Mouse (Mus musculus) right cerebral cortex, adult 2 months (tissue): Measurements from ENCODE around the gene Atp5k.

Source experiments
- DNase-seq, 2 experiments: peaks; one replicate each; pipeline ENCODE4 v3.0.0; 2021 to 2022; ENCODE audit warnings: low spot score in 2 of 2

The Atp5k gene

DNA sequence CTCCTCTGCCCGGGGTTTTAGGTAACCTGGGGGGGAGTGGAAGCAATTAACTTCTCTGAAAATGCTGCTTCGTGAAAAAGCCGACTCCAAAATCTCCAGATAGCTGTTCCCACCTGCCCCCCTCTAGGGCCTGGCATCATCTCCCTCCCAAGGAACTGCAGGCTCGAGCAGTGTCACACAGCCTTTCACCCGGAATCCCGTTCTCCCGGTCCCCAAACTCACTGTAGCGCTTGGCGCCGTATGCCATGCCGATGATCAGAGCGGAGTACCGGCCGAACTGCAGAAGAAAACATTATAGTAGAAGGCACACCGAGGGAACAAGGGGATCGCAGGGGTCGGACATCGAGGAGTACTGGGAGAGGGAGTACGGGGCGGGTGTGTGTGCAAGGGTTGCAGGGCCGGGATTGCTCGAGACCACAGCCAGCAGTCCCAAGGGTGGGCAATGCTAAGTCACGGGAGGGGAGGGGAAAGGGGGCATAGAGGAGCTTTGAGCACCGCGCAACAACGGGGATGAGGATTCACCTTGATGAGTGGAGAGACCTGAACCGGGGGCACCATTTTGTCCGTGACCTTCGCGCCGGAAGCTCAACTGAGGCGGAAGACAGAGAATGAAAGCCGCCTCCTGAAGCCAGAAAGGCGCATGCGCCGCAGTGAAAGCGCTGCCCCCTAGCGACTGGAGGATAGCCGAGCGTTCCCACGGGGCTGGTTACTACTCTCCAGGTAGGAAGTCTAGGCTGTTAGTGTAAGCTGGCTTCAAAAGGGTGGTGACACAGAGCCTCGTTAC is at the start of gene Atp5k:
Atp5k (minus strand) TSS at position 645 of the 784 bp plus-strand sequence.
- peak; percentile 96 to 98 for DNase-seq

DNA sequence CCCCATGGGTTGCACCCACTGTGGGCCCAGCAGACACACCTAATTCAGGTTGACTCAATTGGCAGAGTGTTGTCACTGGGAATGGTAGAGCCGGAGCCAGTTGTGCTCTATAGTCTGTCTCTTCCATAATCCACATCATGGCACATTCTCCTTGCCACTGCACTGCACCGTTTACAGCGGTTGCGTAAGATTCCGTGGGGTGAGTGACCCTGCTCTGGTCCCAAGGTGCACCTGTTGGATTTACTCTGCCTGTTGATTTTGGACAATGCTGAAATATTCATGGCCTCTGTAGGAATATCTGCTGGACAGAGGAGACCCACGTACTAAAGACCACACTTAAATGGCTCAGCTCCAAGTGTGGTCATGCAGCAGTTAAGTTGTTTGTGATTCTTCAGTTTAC is 48.8 kb upstream of the Atp5k start:
- DNase-seq: no peak

DNA sequence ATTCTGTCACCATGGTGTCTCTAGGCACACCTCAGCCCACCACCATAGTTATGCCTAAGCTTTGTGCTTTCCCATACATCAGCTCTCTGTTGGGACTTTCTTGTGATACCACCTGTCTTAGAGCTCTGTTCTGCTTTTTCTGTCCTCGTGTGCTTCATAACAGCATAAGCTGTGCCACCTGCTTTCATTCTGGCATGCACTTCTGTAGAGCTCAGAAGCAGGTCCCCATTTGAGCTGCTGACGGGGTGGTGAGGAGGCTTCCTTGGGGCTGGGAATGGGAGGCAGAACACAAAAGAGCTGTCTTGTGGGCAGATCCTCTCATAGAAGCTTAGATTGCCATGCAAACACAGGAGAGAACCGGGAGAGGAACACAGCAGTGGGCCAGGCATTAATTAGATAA is 41.7 kb upstream of the Atp5k start:
- no peak for DNase-seq

DNA sequence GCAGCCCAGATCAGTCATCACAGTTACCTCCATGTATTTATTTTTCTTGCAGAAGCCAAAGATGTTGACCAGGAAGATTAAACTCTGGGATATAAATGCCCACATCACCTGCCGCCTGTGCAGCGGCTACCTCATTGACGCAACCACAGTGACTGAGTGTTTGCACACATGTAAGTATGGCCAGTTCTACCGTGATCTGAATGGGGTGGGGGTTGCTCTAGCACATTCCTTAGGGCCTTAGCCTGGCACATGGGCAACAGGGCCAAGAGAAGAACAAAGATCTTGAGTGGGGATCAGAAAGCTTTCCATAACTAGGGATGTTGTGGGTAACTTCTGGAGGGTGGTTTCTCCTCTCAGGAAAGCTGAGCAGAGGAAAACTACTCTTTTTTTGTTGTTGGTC is 39.5 kb upstream of the Atp5k start:
- DNase-seq: no peak

DNA sequence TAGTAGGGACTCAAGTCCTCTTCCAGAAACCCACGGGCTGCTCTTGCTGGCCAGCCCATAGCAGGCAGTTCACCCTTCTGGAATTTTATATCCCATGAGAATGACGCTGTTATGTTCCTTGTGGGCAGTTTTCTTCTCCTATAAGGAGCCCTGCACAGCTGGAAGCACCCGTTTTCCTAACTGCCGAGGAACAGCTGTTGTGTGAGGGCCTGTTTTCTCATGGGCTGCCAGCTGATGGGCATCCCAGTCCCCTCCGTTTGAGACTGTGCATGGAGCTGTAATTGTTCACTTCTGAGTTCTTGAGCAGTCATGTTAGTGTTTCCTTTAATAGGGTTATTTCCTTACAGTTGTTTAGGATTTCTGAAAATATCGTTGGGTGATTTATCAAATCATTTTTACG is 35.4 kb upstream of the Atp5k start:
- DNase-seq: no peak

DNA sequence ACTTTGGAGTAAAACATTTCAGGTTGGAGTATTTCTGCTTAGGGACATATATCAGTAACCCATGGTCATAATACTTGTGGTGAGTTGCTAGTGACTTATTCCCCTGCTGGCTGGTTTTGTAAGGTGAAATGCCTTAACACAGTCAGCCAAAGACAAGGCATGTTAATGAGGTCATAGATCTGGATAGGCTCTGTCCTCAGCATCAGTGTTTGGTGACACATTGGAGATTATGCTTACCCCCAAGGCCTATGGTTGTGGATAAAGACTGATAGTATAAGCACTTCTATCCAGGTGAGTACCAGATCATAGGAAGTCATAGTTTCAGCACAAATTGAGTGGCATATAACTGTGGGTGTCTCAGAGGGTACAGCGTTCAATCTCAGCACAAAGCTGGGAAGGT is 32.4 kb upstream of the Atp5k start:
- DNase-seq: no peak

DNA sequence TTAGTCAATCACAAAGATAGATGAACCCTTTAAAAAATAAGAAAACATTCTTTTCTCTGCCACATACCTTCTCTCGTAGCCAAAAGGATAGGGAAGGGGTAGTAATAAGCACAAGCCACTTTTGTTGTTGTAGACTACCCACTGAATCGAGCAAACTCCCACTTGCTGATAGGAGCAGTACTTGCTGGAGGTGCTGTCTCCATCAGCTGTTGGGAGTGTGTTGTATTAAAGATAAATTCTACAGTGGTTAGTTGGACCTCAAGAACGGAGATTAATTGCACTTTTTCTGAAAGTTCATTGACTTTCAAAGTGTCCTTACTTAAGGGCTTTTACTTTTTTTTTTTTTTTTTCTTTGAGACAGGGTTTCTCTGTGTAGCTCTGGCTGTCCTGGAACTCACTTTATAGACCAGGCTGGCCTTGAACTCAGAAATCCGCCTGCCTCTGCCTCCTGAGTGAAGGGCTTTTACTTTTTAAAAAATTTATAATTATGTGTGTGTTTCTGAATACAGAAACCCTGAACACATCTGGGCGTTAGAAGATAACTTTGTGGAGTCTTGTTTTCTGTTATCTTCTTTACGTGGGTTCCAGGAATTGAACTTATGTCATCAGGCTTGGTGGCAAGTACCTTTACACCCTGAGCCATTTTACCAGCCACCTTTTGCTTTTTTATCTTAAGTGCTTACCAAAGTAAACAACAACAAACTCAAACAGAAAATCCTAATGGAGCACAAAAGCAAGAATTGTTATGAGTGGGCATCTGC is 31.1 kb upstream of the Atp5k start:
- no peak for DNase-seq

DNA sequence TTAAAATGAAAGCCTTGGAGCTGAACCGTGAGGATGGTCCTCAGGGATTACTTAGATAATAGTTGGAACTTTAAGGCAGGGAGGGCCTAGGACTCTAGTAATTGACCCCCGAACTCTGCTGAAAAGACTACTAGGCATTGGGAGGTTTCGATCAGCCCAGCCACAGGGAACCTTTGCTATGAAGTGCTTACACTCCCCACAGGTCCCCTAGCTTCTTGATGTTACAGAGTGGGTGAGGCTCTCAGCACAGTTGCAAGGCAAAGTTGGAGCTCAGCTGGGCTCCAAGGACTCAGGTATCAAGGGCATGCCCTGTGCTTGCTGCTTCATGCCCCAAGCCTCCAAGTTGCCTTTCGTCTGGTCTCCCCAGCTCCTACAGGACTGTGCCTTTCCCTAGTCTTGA is 28.2 kb upstream of the Atp5k start:
- no peak for DNase-seq

DNA sequence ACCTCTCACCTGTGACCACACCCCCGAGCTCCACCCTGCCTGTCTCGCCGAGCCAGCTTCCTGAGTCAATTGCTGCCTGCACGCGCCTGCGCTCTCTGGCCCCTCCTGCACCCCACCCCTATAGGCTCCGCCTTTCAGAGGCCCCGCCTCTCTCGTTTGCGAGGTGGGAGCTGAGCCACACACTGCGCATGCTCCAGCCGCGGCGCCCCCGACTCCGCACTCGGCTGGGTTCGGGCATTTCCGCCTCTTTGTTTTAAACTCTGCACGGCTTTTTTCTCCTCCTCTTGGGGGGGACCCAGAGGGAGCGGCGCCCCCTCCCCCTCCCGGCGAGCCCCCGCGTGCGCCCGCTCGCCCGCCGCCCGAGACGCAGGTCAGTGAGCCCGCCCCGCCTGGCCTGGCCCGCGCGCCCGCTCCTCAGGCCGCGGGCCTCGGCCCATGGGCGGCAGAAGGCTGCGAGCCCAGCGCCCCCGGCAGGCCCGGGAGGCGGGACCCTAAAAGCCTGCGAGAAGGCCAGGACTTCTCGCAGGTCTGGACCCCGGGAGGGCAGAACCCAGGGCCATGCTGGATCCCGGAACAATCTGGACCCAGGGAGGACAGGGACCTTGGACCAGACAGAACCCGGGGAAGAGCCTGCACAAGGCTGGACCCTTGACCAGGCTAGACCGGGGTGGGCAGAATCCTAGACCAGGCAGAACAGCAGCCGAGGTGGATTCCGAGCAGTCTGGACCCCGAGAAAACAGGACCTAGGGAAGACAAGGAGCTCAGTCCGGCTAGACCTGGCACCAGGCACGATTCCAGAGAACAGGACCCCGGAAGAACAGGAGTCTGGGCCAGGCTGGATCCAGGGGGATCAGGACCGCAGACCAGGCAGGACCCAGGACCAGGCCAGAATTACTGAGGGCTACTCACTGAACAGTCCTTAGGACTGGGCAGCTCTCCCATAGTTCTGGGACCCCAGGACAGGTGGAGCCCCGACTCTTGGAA is 27.1 kb upstream of the Atp5k start, which contains the start of gene Pcgf3:
Pcgf3 (plus strand) TSS at position 151 of the 984 bp plus-strand sequence.
- peak; percentile 95 to 96 for DNase-seq

DNA sequence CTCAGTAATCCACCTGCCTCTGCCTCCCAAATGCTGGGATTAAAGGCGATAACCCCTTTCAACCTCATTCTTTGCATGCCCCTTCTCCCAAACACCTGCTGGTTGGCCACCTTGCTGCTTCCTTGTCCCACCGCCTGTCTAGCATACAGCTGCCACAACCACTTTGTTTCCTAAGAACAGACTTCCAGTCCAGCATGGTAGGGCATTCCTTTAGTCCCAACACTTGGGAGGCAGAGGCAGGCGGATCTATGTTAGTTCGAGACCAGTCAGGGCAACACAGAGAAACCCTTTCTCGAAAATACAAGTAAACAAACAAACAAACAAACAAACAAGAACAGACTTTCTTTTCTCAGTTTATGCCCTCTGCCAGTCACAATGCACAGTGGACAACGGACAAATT is 26.2 kb upstream of the Atp5k start:
- DNase-seq: no peak

DNA sequence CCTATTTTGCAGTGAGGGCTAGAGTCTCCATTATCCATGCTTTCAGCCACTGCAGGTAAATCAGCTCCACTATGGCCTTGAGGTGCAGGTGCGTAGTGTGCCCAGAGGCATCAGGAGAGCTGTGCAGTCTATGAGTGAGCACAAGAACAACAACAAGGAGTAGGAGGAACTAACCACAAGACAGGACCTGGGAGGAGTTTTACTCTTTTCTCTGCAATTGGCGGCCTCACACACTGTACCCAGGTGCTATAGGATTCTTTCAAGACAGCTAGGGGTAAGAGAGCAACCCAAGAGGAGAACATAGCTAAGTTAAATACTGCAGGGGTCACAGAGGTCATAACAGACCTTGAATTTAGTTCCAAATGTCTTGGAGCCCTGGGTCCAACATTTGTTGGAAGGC is 24.5 kb upstream of the Atp5k start:
- no peak for DNase-seq

DNA sequence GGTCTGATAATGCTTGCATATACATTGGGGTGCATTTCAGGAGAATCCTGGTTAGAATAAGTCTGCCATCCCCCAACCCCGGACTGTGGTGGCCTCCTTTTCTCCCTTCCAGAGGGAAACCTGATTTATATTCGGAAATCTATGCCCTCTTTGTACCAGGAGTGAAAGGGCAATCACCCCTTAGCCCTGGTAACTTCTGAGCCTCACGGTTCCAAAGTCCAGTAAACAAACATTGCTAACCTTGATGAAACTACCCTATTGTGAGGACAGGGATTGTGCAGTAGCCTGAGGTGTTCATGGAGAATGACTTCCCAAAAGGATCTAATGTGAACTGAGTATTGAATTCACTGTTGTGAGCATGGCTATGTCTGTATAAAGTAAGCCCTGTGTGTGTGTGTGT is 19.8 kb upstream of the Atp5k start:
- no peak for DNase-seq

DNA sequence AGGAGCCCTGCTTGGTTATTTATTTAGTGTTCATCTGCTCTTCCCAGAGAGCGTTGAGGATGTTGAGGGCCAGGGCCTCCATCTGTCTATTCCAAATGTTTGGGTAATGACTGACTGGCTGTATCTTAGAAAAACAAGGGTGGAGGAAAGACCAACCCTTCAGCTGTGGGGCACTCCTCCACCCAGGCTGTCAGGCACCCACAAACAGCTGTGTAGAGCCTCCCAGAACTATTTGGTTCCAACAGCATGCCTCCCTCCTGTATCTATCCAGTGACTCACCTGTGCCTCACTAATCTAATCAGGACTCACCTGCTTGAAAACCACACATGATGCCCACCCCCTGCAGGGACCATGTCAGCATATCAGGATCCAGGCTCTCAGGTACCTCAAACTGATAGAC is 18.2 kb upstream of the Atp5k start:
- DNase-seq: no peak

DNA sequence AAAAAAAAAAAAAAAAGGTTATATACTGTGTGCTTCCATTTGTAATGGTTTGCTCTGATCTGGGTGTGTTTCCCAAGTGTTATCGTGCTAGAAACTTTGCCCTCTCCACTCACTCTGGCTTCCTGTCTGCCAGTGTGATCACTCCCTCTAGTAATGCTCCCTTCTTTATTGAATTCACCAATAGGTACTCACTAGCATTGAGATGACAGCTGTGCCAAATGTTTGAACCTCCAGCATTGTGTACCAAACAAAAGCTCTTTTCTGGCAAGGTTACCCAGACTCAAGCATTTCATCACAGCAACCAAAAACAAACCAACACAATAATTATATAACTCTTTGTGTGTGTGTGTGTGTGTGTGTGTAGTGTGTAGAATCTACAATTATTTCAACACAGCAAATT is 17.4 kb upstream of the Atp5k start:
- DNase-seq: no peak

DNA sequence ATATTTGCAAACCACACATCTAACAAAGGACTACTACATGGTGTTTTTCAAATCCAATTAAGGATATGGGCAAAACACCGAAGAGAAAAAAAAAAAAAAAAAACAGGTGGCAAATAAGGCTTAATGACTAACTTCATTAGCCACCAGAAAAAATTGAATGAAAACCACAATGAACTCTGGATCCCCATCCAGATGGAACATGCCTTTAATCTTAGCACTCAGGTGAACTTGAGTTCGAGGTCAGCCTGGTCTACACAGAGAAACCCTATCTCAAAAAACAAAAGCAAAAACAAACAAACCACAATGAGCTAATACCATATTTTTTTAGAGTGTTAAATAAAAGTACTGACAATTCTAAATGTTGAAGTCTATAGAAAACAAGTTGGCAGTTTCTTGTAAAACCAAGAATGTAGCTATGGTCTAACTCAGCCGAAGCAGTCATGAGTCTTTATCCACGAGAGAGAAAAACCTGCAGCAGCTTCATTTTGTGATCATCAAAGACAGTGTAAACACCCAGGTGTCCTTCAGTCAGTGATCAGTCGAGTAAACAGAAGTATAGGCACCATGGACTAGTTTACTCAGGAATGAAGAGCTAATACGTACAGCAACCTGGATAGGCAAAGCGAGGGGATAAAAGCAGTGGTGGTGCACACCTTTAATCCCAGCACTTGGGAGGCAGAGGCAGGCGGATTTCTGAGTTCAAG is 16.7 kb upstream of the Atp5k start:
- no peak for DNase-seq

DNA sequence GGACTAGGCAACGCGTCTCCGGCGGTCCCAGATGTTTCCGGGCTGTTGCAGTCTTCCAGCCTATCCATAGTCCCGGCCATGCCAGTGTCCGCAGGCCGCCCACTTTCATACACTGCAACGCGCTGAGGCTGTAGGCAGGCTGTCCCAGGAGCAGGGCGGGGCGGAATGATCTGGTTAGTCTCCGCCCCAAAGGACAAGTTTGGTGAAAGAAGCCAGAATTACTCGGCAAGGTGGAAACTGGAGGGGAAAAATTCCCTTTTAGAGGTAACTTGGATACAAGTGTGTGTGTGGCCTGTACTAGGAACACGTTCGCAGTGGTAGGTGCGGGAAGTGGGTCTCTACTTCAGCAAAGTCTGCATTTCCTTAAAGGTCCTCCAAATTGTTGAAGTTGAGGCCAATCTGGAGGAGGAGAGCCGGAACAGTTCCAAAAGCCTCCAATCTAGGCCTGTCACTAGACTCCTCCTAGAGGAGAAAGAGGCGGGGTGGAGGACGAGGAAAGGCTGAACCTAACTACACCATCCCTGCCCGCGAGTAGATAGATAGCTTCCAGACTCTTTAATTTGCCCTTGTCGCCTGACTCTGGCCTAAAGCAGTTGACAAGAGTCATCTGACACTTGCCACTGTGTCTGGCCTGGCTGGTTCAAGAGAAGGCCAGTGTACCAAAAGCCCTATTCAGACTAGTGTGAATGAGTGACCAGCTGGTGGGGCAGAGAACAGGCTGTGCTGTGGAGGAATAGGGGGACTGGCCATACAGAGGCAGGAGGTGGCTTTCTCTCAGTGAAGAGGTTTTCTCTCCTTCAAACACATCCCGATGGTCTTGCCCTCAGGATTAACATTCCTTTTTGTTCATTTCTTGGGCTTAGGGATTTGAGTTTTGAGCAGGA is 14.8 kb upstream of the Atp5k start, which contains the start of gene Mfsd7a:
Mfsd7a (minus strand) TSS at position 107 of the 884 bp plus-strand sequence.
- no peak for DNase-seq

DNA sequence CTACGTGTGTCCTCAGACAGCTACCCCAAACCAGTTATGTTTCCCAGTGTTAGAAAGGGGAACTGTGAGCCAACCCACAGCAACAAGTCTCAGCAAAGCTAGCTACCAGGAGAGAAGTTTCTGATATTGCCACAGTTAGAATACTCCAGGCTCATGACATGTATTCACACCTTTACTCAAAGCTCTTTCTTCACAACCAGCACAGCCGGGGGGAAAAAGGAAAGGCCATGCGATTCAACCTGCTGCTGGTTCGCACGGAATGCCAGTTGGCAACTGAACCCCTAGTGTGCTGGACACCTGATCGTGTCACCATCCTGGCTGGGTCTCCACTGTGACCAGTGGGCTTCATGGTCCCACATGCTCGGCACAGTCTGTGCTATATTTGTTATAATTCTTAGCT is 13.6 kb upstream of the Atp5k start:
- no peak for DNase-seq

DNA sequence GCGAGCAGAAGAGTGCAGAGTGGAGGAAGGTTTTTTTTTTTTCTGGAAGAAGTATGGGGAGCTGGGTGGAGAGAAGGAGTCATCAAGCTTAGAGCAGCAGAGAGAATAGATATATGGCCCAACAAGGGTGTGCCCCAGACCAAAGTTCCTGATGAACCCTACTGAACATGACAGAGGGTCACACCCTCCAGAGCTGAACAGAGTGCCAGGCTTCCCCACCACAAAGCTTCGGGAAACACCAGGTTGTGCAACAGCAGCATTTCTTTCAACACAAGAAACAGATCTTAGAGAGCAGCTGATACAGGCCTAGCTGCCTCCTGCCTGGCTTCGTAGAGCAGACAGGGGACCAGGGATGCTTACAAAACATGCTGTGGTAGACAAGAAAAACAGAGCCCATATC is 12.7 kb upstream of the Atp5k start:
- DNase-seq: no peak

DNA sequence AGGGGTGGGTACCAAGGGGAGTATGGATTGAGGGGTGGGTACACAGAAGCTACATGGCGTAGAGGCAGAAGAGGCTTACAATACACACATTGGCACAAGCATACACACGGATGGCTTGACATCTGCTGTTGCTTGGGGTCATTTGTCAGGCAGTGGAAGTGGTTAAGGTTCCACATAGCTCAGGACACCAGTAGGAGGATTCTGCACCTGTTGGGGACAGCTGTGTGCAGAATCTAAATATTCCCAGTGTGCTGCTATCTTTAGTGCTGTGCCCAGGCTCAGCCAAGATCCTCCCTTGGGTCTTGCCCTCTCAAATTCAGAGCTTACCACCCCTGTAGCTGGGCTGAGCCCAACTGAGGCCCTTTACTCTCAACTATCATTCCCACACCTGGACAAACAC is 1.9 kb upstream of the Atp5k start:
- DNase-seq: no peak

DNA sequence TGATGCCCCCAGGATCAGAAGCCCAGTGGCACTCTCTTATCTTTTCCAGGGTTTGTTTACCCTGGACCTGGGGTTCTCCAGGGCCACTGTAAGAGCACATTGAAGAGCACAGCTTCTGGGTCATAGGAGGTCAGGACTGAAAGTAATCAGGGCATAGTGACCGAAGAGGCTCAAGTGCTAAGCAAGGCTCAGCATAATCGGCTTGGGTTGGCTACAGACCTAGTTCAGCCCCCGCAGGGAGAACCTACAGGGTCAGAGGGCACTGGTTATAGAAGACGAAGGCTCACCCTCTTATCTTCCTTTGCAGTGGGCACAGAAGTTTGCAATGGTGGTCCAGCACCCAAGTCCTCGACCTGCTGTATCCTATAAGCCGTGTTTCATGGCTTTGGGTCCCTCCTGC is 3.1 kb downstream of the Atp5k start:
- no peak for DNase-seq
